Mouse (Mus musculus): ENCODE results near the gene Cx3cl1. TPM values are rescaled to one million over a fixed set of nuclear protein-coding genes. Genes with fewer than 3 reads are reported as not detected.

The Cx3cl1 gene
- polyA plus RNA-seq, 1 experiment from 2014 or later = 0.79 TPM

- 44% methylated on average over 5 of the region's 5 CpGs for WGBS (ENCODE audit: insufficient replicate concordance)
- H3K36me3 ChIP-seq (replicated peaks; ENCODE audit: insufficient read depth, low read length) = no peaks in the 10 kb centered on the region
- H3K4me1 ChIP-seq (ENCODE audit: insufficient read depth) = peaks cover 30% of the 10 kb centered on the region
- H3K4me3 ChIP-seq (ENCODE audit: low read depth, low read length) = peak overlapping the region; percentile 9; the same call in 1 of the 2 replicates
- H3K9me3 ChIP-seq (ENCODE audit: low read length) = 0 out of 2 replicates have a peak, but pooled peaks cover 1% of the 10 kb centered on the region
- no peak for DNase-seq
- peak overlapping the region; percentile 53 for H3K4me2 ChIP-seq (ENCODE audit: low read depth, low read length)
- no peak for ATAC-seq
- peak overlapping the region; percentile 97 for H3K27ac ChIP-seq (ENCODE audit: low read depth)
- H3K27me3 ChIP-seq (ENCODE audit: insufficient read depth, low read length) = no peaks in the 10 kb centered on the region
- H3K9ac ChIP-seq (replicated peaks) = peak overlapping the region; percentile 36
- TF ChIP-seq EP300 (IDR thresholded peaks at IDR 0.05; ENCODE audit: low read depth) = no peak
- TF ChIP-seq CTCF (IDR thresholded peaks at IDR 0.05; ENCODE audit: low read depth) = no peak
Observed at GRCm38 (mm10) chr8:94735426-94736094, 36.2 kb upstream of the Cx3cl1 start.

GRCm38 (mm10) chr8:94739829-94740228 is 32.0 kb upstream of the Cx3cl1 start:
- no peak for ATAC-seq
- no peaks in the 10 kb centered on the region for H3K36me3 ChIP-seq (replicated peaks; ENCODE audit: insufficient read depth, low read length)
- 0 out of 2 replicates have a peak, but pooled peaks cover 2% of the 10 kb centered on the region for H3K9me3 ChIP-seq (ENCODE audit: low read length)
- H3K4me3 ChIP-seq (ENCODE audit: low read depth, low read length) = no peak overlapping the region
- peaks cover 12% of the 10 kb centered on the region for H3K4me1 ChIP-seq (ENCODE audit: insufficient read depth)
- no peaks in the 10 kb centered on the region for H3K27me3 ChIP-seq (ENCODE audit: insufficient read depth, low read length)
- WGBS (ENCODE audit: insufficient replicate concordance) = 81% methylated on average over 6 of the region's 6 CpGs
- no peak overlapping the region for H3K9ac ChIP-seq (replicated peaks)
- no peak for TF ChIP-seq CTCF (IDR thresholded peaks at IDR 0.05; ENCODE audit: low read depth)
- no peak for TF ChIP-seq EP300 (IDR thresholded peaks at IDR 0.05; ENCODE audit: low read depth)
- no peak overlapping the region for H3K27ac ChIP-seq (ENCODE audit: low read depth)
- DNase-seq = no peak
- no peak overlapping the region for H3K4me2 ChIP-seq (ENCODE audit: low read depth, low read length)

GRCm38 (mm10) chr8:94740591-94740990 is 31.2 kb upstream of the Cx3cl1 start:
- no peaks in the 10 kb centered on the region for H3K27me3 ChIP-seq (ENCODE audit: insufficient read depth, low read length)

GRCm38 (mm10) chr8:94741726-94742125 is 30.1 kb upstream of the Cx3cl1 start:
- DNase-seq (no peak), ATAC-seq (no peak)
- Histone ChIP-seq H3K36me3 (replicated peaks; ENCODE audit: insufficient read depth, low read length) (no peaks in the 10 kb centered on the region), H3K27ac (ENCODE audit: low read depth) (no peak overlapping the region), H3K27me3 (ENCODE audit: insufficient read depth, low read length) (no peaks in the 10 kb centered on the region), H3K4me3 (ENCODE audit: low read depth, low read length) (no peak overlapping the region), H3K9me3 (ENCODE audit: low read length) (0 out of 2 replicates have a peak, but pooled peaks cover 2% of the 10 kb centered on the region), H3K4me2 (ENCODE audit: low read depth, low read length) (no peak overlapping the region), H3K4me1 (ENCODE audit: insufficient read depth) (no peaks in the 10 kb centered on the region), H3K9ac (replicated peaks) (no peak overlapping the region)
- no peak for TF ChIP-seq EP300 (IDR thresholded peaks at IDR 0.05; ENCODE audit: low read depth)
- TF ChIP-seq CTCF (IDR thresholded peaks at IDR 0.05; ENCODE audit: low read depth) = no peak
- WGBS (ENCODE audit: insufficient replicate concordance) = 83% methylated on average over 4 of the region's 4 CpGs

More at GRCm38 (mm10) chr8:94740591-94740990, 31.2 kb upstream of the Cx3cl1 start:
- WGBS (ENCODE audit: insufficient replicate concordance) = 88% methylated on average over 3 of the region's 3 CpGs
- Histone ChIP-seq H3K4me3 (ENCODE audit: low read depth, low read length) (no peak overlapping the region), H3K4me1 (ENCODE audit: insufficient read depth) (peaks cover 6% of the 10 kb centered on the region; the same call in 1 of the 2 replicates), H3K9ac (replicated peaks) (no peak overlapping the region), H3K4me2 (ENCODE audit: low read depth, low read length) (no peak overlapping the region), H3K36me3 (replicated peaks; ENCODE audit: insufficient read depth, low read length) (no peaks in the 10 kb centered on the region), H3K27ac (ENCODE audit: low read depth) (no peak overlapping the region), H3K9me3 (ENCODE audit: low read length) (0 out of 2 replicates have a peak, but pooled peaks cover 2% of the 10 kb centered on the region)
- TF ChIP-seq CTCF (IDR thresholded peaks at IDR 0.05; ENCODE audit: low read depth) = 0 out of 2 replicates have a peak, but pooled peaks have one; percentile 16
- no peak for TF ChIP-seq EP300 (IDR thresholded peaks at IDR 0.05; ENCODE audit: low read depth)
- no peak for ATAC-seq
- DNase-seq = no peak

GRCm38 (mm10) chr8:94744484-94744883 is 27.3 kb upstream of the Cx3cl1 start:
- DNase-seq (no peak), ATAC-seq (no peak)
- H3K36me3 ChIP-seq (replicated peaks; ENCODE audit: insufficient read depth, low read length) = no peaks in the 10 kb centered on the region
- H3K27me3 ChIP-seq (ENCODE audit: insufficient read depth, low read length) = no peaks in the 10 kb centered on the region
- WGBS (ENCODE audit: insufficient replicate concordance) = 81% methylated on average over 5 of the region's 5 CpGs
- no peak overlapping the region for H3K4me2 ChIP-seq (ENCODE audit: low read depth, low read length)
- no peak overlapping the region for H3K9ac ChIP-seq (replicated peaks)
- no peak overlapping the region for H3K4me3 ChIP-seq (ENCODE audit: low read depth, low read length)
- TF ChIP-seq CTCF (IDR thresholded peaks at IDR 0.05; ENCODE audit: low read depth) (no peak), EP300 (IDR thresholded peaks at IDR 0.05; ENCODE audit: low read depth) (no peak)
- no peaks in the 10 kb centered on the region for H3K4me1 ChIP-seq (ENCODE audit: insufficient read depth)
- H3K27ac ChIP-seq (ENCODE audit: low read depth) = no peak overlapping the region
- 0 out of 2 replicates have a peak, but pooled peaks cover 2% of the 10 kb centered on the region for H3K9me3 ChIP-seq (ENCODE audit: low read length)

GRCm38 (mm10) chr8:94744972-94745371 is 26.8 kb upstream of the Cx3cl1 start:
- 0 out of 2 replicates have a peak, but pooled peaks cover 2% of the 10 kb centered on the region for H3K9me3 ChIP-seq (ENCODE audit: low read length)
- no peak overlapping the region for H3K27ac ChIP-seq (ENCODE audit: low read depth)
- no peak overlapping the region for H3K4me2 ChIP-seq (ENCODE audit: low read depth, low read length)
- no peaks in the 10 kb centered on the region for H3K27me3 ChIP-seq (ENCODE audit: insufficient read depth, low read length)
- H3K9ac ChIP-seq (replicated peaks) = no peak overlapping the region
- no peaks in the 10 kb centered on the region for H3K36me3 ChIP-seq (replicated peaks; ENCODE audit: insufficient read depth, low read length)
- no peaks in the 10 kb centered on the region for H3K4me1 ChIP-seq (ENCODE audit: insufficient read depth)
- no peak overlapping the region for H3K4me3 ChIP-seq (ENCODE audit: low read depth, low read length)
- no peak for DNase-seq
- TF ChIP-seq CTCF (IDR thresholded peaks at IDR 0.05; ENCODE audit: low read depth) (no peak), EP300 (IDR thresholded peaks at IDR 0.05; ENCODE audit: low read depth) (no peak)
- ATAC-seq = no peak
- WGBS (ENCODE audit: insufficient replicate concordance) = 76% methylated on average over 9 of the region's 9 CpGs

Measured in liver, postnatal 0 days (tissue).